Mouse (Mus musculus): ENCODE results near the gene Ikzf1. TPM values are rescaled to one million over a fixed set of nuclear protein-coding genes. Genes with fewer than 3 reads are reported as not detected.

Gene Ikzf1
- total RNA-seq, 1 experiment = 0.49 TPM

- H3K4me3 ChIP-seq (ENCODE audit: insufficient read depth in 1 of 2, low read depth in 1 of 2, low read length in 2 of 2, poor library complexity in 1 of 2, severe bottlenecking in 1 of 2) = no peak overlapping the region
- no peaks in the 10 kb centered on the region for H3K36me3 ChIP-seq (ENCODE audit: control insufficient read depth, insufficient read depth, low read length, poor library complexity, severe bottlenecking)
- in situ Hi-C loops (cut with MboI; ENCODE audit: low sequenced_read_pairs in 2 of 2, unreplicated experiment in 2 of 2) = loop anchor here (5.0 kb wide), 1 partner anchor 160 kb away; no protein-coding TSS in a partner anchor
- H3K27ac ChIP-seq (ENCODE audit: insufficient read depth, low read depth, low read length, poor library complexity, severe bottlenecking) = no peak overlapping the region
- TF ChIP-seq ZC3H11A (IDR thresholded peaks at IDR 0.05; ENCODE audit: borderline replicate concordance, low read depth, low read length) = peak; percentile 85
- no peak for TF ChIP-seq MAFK (IDR thresholded peaks at IDR 0.05; ENCODE audit: insufficient read depth, low read depth, low read length)
- DNase-seq (ENCODE audit: low read depth, low spot score) = peak; percentile 84
- peaks cover 4% of the 10 kb centered on the region in 2 experiments; a peak in 3 of 4 replicates for H3K4me1 ChIP-seq (ENCODE audit: control insufficient read depth in 2 of 2, insufficient read depth in 2 of 2, low read length in 2 of 2, poor library complexity in 1 of 2)
- peak overlapping the region; percentile 17; the same call in 1 of the 2 replicates for H3K9ac ChIP-seq (ENCODE audit: insufficient read depth, low read depth, low read length, poor library complexity, severe bottlenecking)
- H3K9me3 ChIP-seq (ENCODE audit: control insufficient read depth, insufficient read depth, low read depth, low read length) = no peaks in the 10 kb centered on the region
These were observed 127.2 kb downstream of the Ikzf1 start for GRCm38 (mm10) chr11:11811906-11812480.

GRCm38 (mm10) chr11:11815737-11816136 lies 130.9 kb downstream of the Ikzf1 start:
- in situ Hi-C loops (cut with MboI; ENCODE audit: low sequenced_read_pairs in 2 of 2, unreplicated experiment in 2 of 2) = no loop called here
- Histone ChIP-seq H3K36me3 (ENCODE audit: control insufficient read depth, insufficient read depth, low read length, poor library complexity, severe bottlenecking) (no peaks in the 10 kb centered on the region), H3K4me1 (ENCODE audit: control insufficient read depth in 2 of 2, insufficient read depth in 2 of 2, low read length in 2 of 2, poor library complexity in 1 of 2) (peaks cover 7% of the 10 kb centered on the region in 2 experiments; a peak in 2 of 4 replicates), H3K4me3 (ENCODE audit: insufficient read depth in 1 of 2, low read depth in 1 of 2, low read length in 2 of 2, poor library complexity in 1 of 2, severe bottlenecking in 1 of 2) (no peak overlapping the region), H3K9ac (ENCODE audit: insufficient read depth, low read depth, low read length, poor library complexity, severe bottlenecking) (no peak overlapping the region), H3K9me3 (ENCODE audit: control insufficient read depth, insufficient read depth, low read depth, low read length) (no peaks in the 10 kb centered on the region), H3K27ac (ENCODE audit: insufficient read depth, low read depth, low read length, poor library complexity, severe bottlenecking) (no peak overlapping the region)
- no peak for TF ChIP-seq HCFC1 (IDR thresholded peaks at IDR 0.05; ENCODE audit: borderline replicate concordance, insufficient read depth, low read length)
- no peak for TF ChIP-seq CHD2 (IDR thresholded peaks at IDR 0.05; ENCODE audit: low read depth, low read length)
- no peak for TF ChIP-seq ZC3H11A (IDR thresholded peaks at IDR 0.05; ENCODE audit: borderline replicate concordance, low read depth, low read length)
- no peak for TF ChIP-seq ZNF384 (IDR thresholded peaks at IDR 0.05; ENCODE audit: low read depth, low read length)
- no peak for TF ChIP-seq MAFK (IDR thresholded peaks at IDR 0.05; ENCODE audit: insufficient read depth, low read depth, low read length)
- no peak for DNase-seq (ENCODE audit: low read depth, low spot score)

GRCm38 (mm10) chr11:11818797-11819196 lies 134.0 kb downstream of the Ikzf1 start:
- no peak for DNase-seq (ENCODE audit: low read depth, low spot score)
- TF ChIP-seq MAFK (IDR thresholded peaks at IDR 0.05; ENCODE audit: insufficient read depth, low read depth, low read length) = no peak
- TF ChIP-seq CHD2 (IDR thresholded peaks at IDR 0.05; ENCODE audit: low read depth, low read length) = no peak
- Histone ChIP-seq H3K27ac (ENCODE audit: insufficient read depth, low read depth, low read length, poor library complexity, severe bottlenecking) (no peak overlapping the region), H3K4me1 (ENCODE audit: control insufficient read depth in 2 of 2, insufficient read depth in 2 of 2, low read length in 2 of 2, poor library complexity in 1 of 2) (peaks cover 9 to 12% of the 10 kb centered on the region in 2 experiments), H3K9me3 (ENCODE audit: control insufficient read depth, insufficient read depth, low read depth, low read length) (no peaks in the 10 kb centered on the region), H3K36me3 (ENCODE audit: control insufficient read depth, insufficient read depth, low read length, poor library complexity, severe bottlenecking) (no peaks in the 10 kb centered on the region), H3K9ac (ENCODE audit: insufficient read depth, low read depth, low read length, poor library complexity, severe bottlenecking) (no peak overlapping the region), H3K4me3 (ENCODE audit: insufficient read depth in 1 of 2, low read depth in 1 of 2, low read length in 2 of 2, poor library complexity in 1 of 2, severe bottlenecking in 1 of 2) (no peak overlapping the region)
- in situ Hi-C loops (cut with MboI; ENCODE audit: low sequenced_read_pairs in 2 of 2, unreplicated experiment in 2 of 2) = no loop called here

GRCm38 (mm10) chr11:11819206-11819605 lies 134.4 kb downstream of the Ikzf1 start:
- no peaks in the 10 kb centered on the region for H3K36me3 ChIP-seq (ENCODE audit: control insufficient read depth, insufficient read depth, low read length, poor library complexity, severe bottlenecking)
- peaks cover 9 to 12% of the 10 kb centered on the region in 2 experiments for H3K4me1 ChIP-seq (ENCODE audit: control insufficient read depth in 2 of 2, insufficient read depth in 2 of 2, low read length in 2 of 2, poor library complexity in 1 of 2)
- H3K9me3 ChIP-seq (ENCODE audit: control insufficient read depth, insufficient read depth, low read depth, low read length) = no peaks in the 10 kb centered on the region
- in situ Hi-C loops (cut with MboI; ENCODE audit: low sequenced_read_pairs in 2 of 2, unreplicated experiment in 2 of 2) = no loop called here
- no peak overlapping the region for H3K9ac ChIP-seq (ENCODE audit: insufficient read depth, low read depth, low read length, poor library complexity, severe bottlenecking)
- TF ChIP-seq ZNF384 (IDR thresholded peaks at IDR 0.05; ENCODE audit: low read depth, low read length) = no peak
- TF ChIP-seq HCFC1 (IDR thresholded peaks at IDR 0.05; ENCODE audit: borderline replicate concordance, insufficient read depth, low read length) = no peak
- no peak overlapping the region for H3K4me3 ChIP-seq (ENCODE audit: insufficient read depth in 1 of 2, low read depth in 1 of 2, low read length in 2 of 2, poor library complexity in 1 of 2, severe bottlenecking in 1 of 2)
- H3K27ac ChIP-seq (ENCODE audit: insufficient read depth, low read depth, low read length, poor library complexity, severe bottlenecking) = no peak overlapping the region
- no peak for DNase-seq (ENCODE audit: low read depth, low spot score)

GRCm38 (mm10) chr11:11820251-11820650 lies 135.4 kb downstream of the Ikzf1 start:
- Histone ChIP-seq H3K4me3 (ENCODE audit: insufficient read depth in 1 of 2, low read depth in 1 of 2, low read length in 2 of 2, poor library complexity in 1 of 2, severe bottlenecking in 1 of 2) (no peak overlapping the region), H3K4me1 (ENCODE audit: control insufficient read depth in 2 of 2, insufficient read depth in 2 of 2, low read length in 2 of 2, poor library complexity in 1 of 2) (peaks cover 9 to 12% of the 10 kb centered on the region in 2 experiments), H3K27ac (ENCODE audit: insufficient read depth, low read depth, low read length, poor library complexity, severe bottlenecking) (no peak overlapping the region; the same call in 1 of the 2 replicates), H3K9me3 (ENCODE audit: control insufficient read depth, insufficient read depth, low read depth, low read length) (no peaks in the 10 kb centered on the region), H3K36me3 (ENCODE audit: control insufficient read depth, insufficient read depth, low read length, poor library complexity, severe bottlenecking) (no peaks in the 10 kb centered on the region), H3K9ac (ENCODE audit: insufficient read depth, low read depth, low read length, poor library complexity, severe bottlenecking) (no peak overlapping the region; the same call in 1 of the 2 replicates)
- no peak for TF ChIP-seq MAFK (IDR thresholded peaks at IDR 0.05; ENCODE audit: insufficient read depth, low read depth, low read length)
- peak; percentile 100 for TF ChIP-seq ZC3H11A (IDR thresholded peaks at IDR 0.05; ENCODE audit: borderline replicate concordance, low read depth, low read length)
- peak; percentile 97 for DNase-seq (ENCODE audit: low read depth, low spot score)
- in situ Hi-C loops (cut with MboI; ENCODE audit: low sequenced_read_pairs in 2 of 2, unreplicated experiment in 2 of 2) = no loop called here

Data from ES-E14 (cell line).